Mouse (Mus musculus) ovary, postnatal 14 days (tissue): Measurements from ENCODE around the gene Bend4.

ENCODE experiments used
- DNase-seq: peaks from one replicate; pipeline ENCODE4 v3.0.0; 2022; ENCODE audit warnings: low spot score

Gene Bend4

GRCm38 (mm10) chr5:67427443-67428360, at the start of gene Bend4:
Bend4 (minus strand) TSS chr5:67428310.
- DNase-seq: peak; percentile 45

GRCm38 (mm10) chr5:67473723-67474122, 45.6 kb upstream of the Bend4 start:
- DNase-seq: no peak

GRCm38 (mm10) chr5:67473094-67473493, 45.0 kb upstream of the Bend4 start:
- DNase-seq: no peak

GRCm38 (mm10) chr5:67466866-67467530, 38.9 kb upstream of the Bend4 start:
- DNase-seq: no peak

GRCm38 (mm10) chr5:67464899-67465298, 36.8 kb upstream of the Bend4 start:
- no peak for DNase-seq

- no peak for DNase-seq
Measured at GRCm38 (mm10) chr5:67463636-67464035, 35.5 kb upstream of the Bend4 start.

GRCm38 (mm10) chr5:67462331-67462730, 34.2 kb upstream of the Bend4 start:
- DNase-seq: no peak

GRCm38 (mm10) chr5:67456841-67457240, 28.7 kb upstream of the Bend4 start:
- DNase-seq: no peak

GRCm38 (mm10) chr5:67454282-67454681, 26.2 kb upstream of the Bend4 start:
- DNase-seq: no peak

GRCm38 (mm10) chr5:67449957-67450630, 22.0 kb upstream of the Bend4 start:
- DNase-seq: no peak

- DNase-seq: no peak
Measured at GRCm38 (mm10) chr5:67446526-67446925, 18.4 kb upstream of the Bend4 start.

GRCm38 (mm10) chr5:67444217-67445050, 16.3 kb upstream of the Bend4 start:
- no peak for DNase-seq

GRCm38 (mm10) chr5:67442813-67443450, 14.8 kb upstream of the Bend4 start:
- DNase-seq: no peak

GRCm38 (mm10) chr5:67440563-67440962, 12.5 kb upstream of the Bend4 start:
- no peak for DNase-seq

GRCm38 (mm10) chr5:67437403-67437802, 9.3 kb upstream of the Bend4 start:
- DNase-seq: no peak

GRCm38 (mm10) chr5:67426478-67427442, 1.4 kb downstream of the Bend4 start:
- DNase-seq: peak; percentile 19

- DNase-seq: no peak
Measured at GRCm38 (mm10) chr5:67426011-67426410, 2.1 kb downstream of the Bend4 start.

- no peak for DNase-seq
Measured at GRCm38 (mm10) chr5:67424636-67425035, 3.5 kb downstream of the Bend4 start.

- DNase-seq: no peak
Measured at GRCm38 (mm10) chr5:67423963-67424362, 4.1 kb downstream of the Bend4 start.

GRCm38 (mm10) chr5:67423326-67423725, 4.8 kb downstream of the Bend4 start:
- DNase-seq: no peak
